Mouse (Mus musculus): Measurements from ENCODE around the gene Ckm. TPM values are rescaled to one million over a fixed set of nuclear protein-coding genes. Genes with fewer than 3 reads are reported as not detected.

The Ckm gene
- total RNA-seq, 1 experiment from 2014 or later: 0.25 TPM

- ATAC-seq (replicated peaks in 1 of 2; ENCODE audit: insufficient read depth in 1 of 2, low FRiP score in 2 of 2, low TSS enrichment in 1 of 2, low read depth in 1 of 2, poor library complexity in 2 of 2, severe bottlenecking in 2 of 2): peak; percentile 96 to 97
These were observed 16.5 kb downstream of the Ckm start for GRCm38 (mm10) chr7:19420821-19421636.

GRCm38 (mm10) chr7:19423083-19423482 lies 18.5 kb downstream of the Ckm start:
- ATAC-seq (replicated peaks in 1 of 2; ENCODE audit: insufficient read depth in 1 of 2, low FRiP score in 2 of 2, low TSS enrichment in 1 of 2, low read depth in 1 of 2, poor library complexity in 2 of 2, severe bottlenecking in 2 of 2): no peak

DNA sequence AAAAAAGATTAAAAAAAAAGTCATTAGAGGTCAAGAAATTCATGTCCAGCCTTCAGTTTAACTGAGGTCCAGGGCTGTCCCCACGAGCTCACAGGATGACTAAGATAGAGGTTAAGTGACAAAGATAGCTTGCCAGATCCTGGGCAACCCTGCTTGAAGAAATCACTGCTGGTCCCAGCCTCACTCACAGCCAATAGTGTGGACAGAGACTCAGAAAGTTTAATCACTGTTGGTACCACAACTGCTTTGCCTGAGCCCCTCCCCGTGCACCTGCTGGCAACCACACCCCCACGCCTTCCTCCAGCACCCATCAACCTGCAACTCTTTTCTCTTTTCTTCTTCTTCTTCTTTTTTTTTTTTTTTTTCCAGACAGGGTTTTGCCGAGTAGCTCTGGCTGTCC lies 19.5 kb downstream of the Ckm start:
- ATAC-seq (replicated peaks in 1 of 2; ENCODE audit: insufficient read depth in 1 of 2, low FRiP score in 2 of 2, low TSS enrichment in 1 of 2, low read depth in 1 of 2, poor library complexity in 2 of 2, severe bottlenecking in 2 of 2): no peak

- no peak for ATAC-seq (replicated peaks in 1 of 2; ENCODE audit: insufficient read depth in 1 of 2, low FRiP score in 2 of 2, low TSS enrichment in 1 of 2, low read depth in 1 of 2, poor library complexity in 2 of 2, severe bottlenecking in 2 of 2)
These were observed 21.8 kb downstream of the Ckm start for GRCm38 (mm10) chr7:19426349-19426748.

DNA sequence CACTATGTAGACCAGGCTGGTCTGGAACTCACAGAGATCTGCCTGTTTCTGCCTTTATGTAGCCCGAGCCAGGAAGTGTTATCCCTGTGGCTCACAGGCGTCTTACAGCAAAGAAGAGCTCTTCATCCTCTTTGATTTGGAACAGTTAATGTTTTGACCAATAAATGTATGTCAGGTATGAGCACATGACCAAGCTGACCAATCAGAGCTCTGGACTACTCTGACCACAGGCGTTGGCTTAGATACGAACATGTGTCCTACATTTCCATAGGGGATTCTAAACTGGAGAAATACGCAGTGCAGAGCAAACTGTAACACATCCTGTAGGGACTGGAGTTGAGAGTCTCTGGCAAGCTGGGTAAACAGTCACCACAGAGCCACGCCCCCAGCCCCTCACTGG lies 22.3 kb downstream of the Ckm start:
- no peak for ATAC-seq (replicated peaks in 1 of 2; ENCODE audit: insufficient read depth in 1 of 2, low FRiP score in 2 of 2, low TSS enrichment in 1 of 2, low read depth in 1 of 2, poor library complexity in 2 of 2, severe bottlenecking in 2 of 2)

GRCm38 (mm10) chr7:19427999-19428650 lies 23.5 kb downstream of the Ckm start:
- no peak for ATAC-seq (replicated peaks in 1 of 2; ENCODE audit: insufficient read depth in 1 of 2, low FRiP score in 2 of 2, low TSS enrichment in 1 of 2, low read depth in 1 of 2, poor library complexity in 2 of 2, severe bottlenecking in 2 of 2)

- ATAC-seq (replicated peaks in 1 of 2; ENCODE audit: insufficient read depth in 1 of 2, low FRiP score in 2 of 2, low TSS enrichment in 1 of 2, low read depth in 1 of 2, poor library complexity in 2 of 2, severe bottlenecking in 2 of 2): no peak
These were observed 25.1 kb downstream of the Ckm start for GRCm38 (mm10) chr7:19429726-19430125.

DNA sequence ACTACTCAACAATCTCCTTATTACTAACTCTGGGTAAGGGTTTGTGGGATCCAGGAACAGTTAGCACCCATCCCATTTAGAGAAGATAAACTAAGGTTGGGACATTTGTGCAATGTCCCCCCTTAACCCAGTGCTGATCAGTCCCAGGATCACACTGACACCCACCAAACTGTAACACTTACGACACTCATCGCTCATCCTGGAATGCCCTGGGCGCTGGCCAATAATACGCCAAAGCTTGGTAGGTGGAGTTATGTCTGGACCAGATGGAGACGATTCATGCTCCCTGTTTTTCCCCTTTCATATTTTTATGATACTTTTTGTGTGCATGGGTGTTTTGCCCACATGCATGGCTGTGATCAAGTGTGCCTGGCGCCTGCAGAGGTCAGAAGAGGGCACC lies 25.8 kb downstream of the Ckm start:
- ATAC-seq (replicated peaks in 1 of 2; ENCODE audit: insufficient read depth in 1 of 2, low FRiP score in 2 of 2, low TSS enrichment in 1 of 2, low read depth in 1 of 2, poor library complexity in 2 of 2, severe bottlenecking in 2 of 2): no peak

DNA sequence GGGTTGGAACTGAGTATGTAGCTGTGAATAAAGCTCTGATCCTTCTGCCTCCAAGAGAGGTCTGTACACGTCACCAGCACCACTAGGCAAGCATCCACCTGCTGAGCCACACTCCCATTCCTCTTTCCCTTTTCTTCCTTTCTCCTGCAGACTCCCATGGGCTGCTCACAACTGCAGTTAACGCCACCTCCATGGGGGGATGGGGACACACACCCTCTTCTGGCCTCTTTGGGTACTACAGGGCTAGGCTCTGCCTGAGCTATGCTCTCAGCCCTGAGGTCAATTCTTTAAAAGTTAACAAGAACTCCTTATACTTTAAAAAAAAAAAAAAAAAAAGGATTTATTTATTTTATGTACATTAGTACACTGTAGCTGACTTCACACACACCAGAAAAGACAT lies 27.9 kb downstream of the Ckm start:
- no peak for ATAC-seq (replicated peaks in 1 of 2; ENCODE audit: insufficient read depth in 1 of 2, low FRiP score in 2 of 2, low TSS enrichment in 1 of 2, low read depth in 1 of 2, poor library complexity in 2 of 2, severe bottlenecking in 2 of 2)

DNA sequence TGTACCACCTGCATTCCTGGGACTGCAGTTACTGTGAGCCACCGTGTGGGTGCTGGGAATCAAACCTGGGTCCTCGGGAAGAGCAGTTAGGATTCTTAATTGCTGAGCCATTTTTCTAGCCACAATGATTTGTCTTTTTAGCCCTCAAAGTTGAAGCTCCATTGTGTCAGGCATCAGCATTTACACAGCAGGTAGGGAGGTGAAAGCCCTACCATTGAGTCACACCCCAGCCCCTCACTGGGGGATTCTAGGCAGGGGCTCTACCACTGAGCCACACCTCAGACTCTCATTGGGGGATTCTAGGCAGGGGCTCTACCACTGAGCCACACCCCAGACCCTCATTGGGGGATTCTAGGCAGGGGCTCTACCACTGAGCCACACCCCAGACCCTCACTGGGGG lies 31.7 kb downstream of the Ckm start:
- ATAC-seq (replicated peaks in 1 of 2; ENCODE audit: insufficient read depth in 1 of 2, low FRiP score in 2 of 2, low TSS enrichment in 1 of 2, low read depth in 1 of 2, poor library complexity in 2 of 2, severe bottlenecking in 2 of 2): no peak

DNA sequence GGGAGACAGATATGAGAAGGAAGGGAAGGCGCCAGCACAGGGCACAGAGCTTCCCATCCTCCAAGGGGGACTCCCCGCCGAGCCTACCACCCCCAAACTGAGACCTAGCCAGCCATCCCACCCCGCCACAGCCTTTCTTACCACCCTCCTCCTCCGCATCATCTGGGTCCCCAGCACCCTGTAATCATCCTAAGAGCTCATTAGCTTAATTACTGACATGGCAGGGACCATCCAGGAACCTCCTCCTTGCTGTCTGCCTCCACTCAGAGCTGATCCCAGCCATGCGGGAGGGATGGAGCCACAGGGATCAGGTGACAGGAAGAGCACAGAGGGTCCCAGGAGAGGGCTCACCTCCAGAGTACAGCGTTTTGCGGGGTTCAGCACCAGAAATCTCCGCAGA lies 32.5 kb downstream of the Ckm start:
- no peak for ATAC-seq (replicated peaks in 1 of 2; ENCODE audit: insufficient read depth in 1 of 2, low FRiP score in 2 of 2, low TSS enrichment in 1 of 2, low read depth in 1 of 2, poor library complexity in 2 of 2, severe bottlenecking in 2 of 2)

DNA sequence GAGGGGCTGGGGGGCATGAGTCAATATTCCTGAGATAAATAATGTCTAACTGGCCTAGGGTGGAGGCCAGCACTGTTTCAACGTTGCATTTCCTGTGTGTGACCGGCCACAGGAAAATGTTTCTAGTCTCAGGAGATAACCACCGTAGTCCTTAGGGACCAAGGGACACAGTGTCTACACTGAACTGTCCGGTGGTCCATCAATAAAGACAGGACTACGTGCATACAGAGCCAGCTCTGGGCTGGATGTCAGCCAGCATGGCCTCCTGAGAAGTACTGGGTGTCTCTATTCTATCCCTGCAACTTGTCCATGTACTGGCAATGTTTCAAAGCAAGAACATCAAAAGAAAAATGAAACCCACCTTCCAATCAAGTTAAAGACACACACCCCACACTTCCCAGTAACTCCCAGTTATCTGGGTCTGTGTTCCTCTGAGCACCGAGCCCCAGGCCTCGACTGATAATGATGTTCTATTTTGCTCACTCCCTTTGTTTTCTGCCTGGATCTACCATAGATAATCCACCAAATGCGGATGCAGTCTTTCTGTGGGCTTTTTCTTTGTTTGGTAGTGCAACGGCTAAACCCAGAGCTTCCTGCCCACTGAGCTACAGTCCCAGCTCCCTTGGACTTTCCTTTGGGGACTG lies 37.0 kb downstream of the Ckm start:
- no peak for ATAC-seq (replicated peaks in 1 of 2; ENCODE audit: insufficient read depth in 1 of 2, low FRiP score in 2 of 2, low TSS enrichment in 1 of 2, low read depth in 1 of 2, poor library complexity in 2 of 2, severe bottlenecking in 2 of 2)

DNA sequence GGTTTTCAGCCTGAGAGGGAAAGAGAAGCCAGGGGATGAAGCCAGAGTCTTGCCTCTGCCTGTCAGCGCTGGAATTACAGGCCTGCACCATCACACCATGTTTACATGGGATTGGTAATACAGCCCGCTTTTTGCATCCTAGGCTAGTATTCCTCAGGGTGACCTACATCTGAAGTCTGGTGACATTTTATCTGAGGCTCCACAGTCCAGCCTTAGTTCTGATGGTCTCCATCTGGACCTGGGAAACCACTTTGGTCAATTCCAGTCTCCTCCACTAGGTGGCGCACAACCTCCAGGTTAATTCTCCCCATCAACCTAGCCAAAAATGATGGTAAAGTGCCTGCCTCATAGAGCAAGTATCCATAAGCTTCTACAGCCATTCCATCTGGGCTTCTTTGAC lies 38.8 kb downstream of the Ckm start:
- ATAC-seq (replicated peaks in 1 of 2; ENCODE audit: insufficient read depth in 1 of 2, low FRiP score in 2 of 2, low TSS enrichment in 1 of 2, low read depth in 1 of 2, poor library complexity in 2 of 2, severe bottlenecking in 2 of 2): peak; percentile 49 to 73; a peak in 1 of 4 replicates

GRCm38 (mm10) chr7:19444801-19445200 lies 40.2 kb downstream of the Ckm start:
- ATAC-seq (replicated peaks in 1 of 2; ENCODE audit: insufficient read depth in 1 of 2, low FRiP score in 2 of 2, low TSS enrichment in 1 of 2, low read depth in 1 of 2, poor library complexity in 2 of 2, severe bottlenecking in 2 of 2): no peak

DNA sequence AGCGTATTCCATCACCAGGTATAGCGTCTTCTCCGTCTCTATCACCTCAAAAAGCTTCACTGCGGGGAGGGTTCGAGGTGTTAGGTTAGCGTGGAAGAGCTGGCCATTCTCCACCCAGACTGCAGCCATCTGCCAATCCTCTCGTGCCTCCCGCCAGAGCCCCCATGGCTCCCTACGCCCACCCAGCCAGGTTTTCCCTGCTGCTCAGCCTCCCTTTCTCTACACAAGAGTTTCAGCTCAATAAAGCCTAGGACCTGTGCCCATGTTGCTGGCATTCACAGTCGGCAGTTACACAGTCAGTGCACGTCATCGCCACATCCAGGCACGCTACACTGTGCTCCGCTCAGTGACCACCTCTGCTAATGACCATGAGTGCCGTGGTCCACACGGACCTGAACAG lies 43.1 kb downstream of the Ckm start:
- ATAC-seq (replicated peaks in 1 of 2; ENCODE audit: insufficient read depth in 1 of 2, low FRiP score in 2 of 2, low TSS enrichment in 1 of 2, low read depth in 1 of 2, poor library complexity in 2 of 2, severe bottlenecking in 2 of 2): no peak

- ATAC-seq (replicated peaks in 1 of 2; ENCODE audit: insufficient read depth in 1 of 2, low FRiP score in 2 of 2, low TSS enrichment in 1 of 2, low read depth in 1 of 2, poor library complexity in 2 of 2, severe bottlenecking in 2 of 2): no peak
These were observed 44.6 kb downstream of the Ckm start for GRCm38 (mm10) chr7:19449165-19449564.

GRCm38 (mm10) chr7:19455186-19455585 lies 50.6 kb downstream of the Ckm start:
- ATAC-seq (replicated peaks in 1 of 2; ENCODE audit: insufficient read depth in 1 of 2, low FRiP score in 2 of 2, low TSS enrichment in 1 of 2, low read depth in 1 of 2, poor library complexity in 2 of 2, severe bottlenecking in 2 of 2): no peak

DNA sequence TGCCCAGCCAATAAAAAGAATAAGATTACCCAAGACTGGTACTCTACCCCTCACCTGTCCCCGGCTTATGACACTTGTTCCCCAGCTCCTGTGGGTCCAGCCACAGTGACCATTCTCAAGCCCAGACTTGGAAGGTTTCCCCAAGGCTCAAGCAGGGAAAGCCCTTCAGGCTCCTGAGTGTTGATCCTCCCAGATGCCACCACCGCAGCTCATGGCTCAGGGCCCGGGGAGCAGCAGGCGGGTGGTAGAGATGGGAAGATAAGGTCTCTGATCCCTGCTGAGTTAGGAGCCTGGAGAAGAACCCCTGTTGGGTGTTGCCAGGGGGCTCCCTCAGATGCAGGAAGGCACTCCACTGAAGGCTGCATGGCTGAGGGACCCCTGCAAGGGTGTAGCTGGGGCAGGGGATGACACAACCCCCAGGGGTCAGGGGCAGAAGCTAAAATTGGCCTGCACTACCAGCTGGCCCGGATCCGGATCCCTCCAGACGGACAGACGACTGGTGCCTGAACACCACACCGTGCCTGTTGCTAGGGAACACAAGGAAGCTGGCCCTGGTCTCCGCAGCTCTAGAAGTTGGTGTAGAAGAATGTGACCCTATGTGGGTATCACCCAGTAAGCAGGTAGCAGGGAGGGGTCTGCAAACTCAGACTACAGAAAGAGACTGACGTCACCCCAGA lies 51.4 kb downstream of the Ckm start:
- ATAC-seq (replicated peaks in 1 of 2; ENCODE audit: insufficient read depth in 1 of 2, low FRiP score in 2 of 2, low TSS enrichment in 1 of 2, low read depth in 1 of 2, poor library complexity in 2 of 2, severe bottlenecking in 2 of 2): no peak

Measured in hematopoietic stem cell, adult 5-6 weeks (primary cell).